Mouse (Mus musculus) c-Kit-positive CD71-positive TER-119-positive erythroid progenitor cells, embryonic 14.5 days (primary cell): ENCODE results near the gene Padi2.
A peak's percentile ranks its signal among the peaks of the same experiment; 100 is the strongest.

Experiments
- DNase-seq: peaks from one replicate; pipeline ENCODE4 v3.0.0-alpha.2; 2013; ENCODE audit warnings: low spot score

The Padi2 gene

GRCm38 (mm10) chr4:140919974-140920836 is 14.1 kb downstream of the Padi2 start:
- DNase-seq: no peak

DNA sequence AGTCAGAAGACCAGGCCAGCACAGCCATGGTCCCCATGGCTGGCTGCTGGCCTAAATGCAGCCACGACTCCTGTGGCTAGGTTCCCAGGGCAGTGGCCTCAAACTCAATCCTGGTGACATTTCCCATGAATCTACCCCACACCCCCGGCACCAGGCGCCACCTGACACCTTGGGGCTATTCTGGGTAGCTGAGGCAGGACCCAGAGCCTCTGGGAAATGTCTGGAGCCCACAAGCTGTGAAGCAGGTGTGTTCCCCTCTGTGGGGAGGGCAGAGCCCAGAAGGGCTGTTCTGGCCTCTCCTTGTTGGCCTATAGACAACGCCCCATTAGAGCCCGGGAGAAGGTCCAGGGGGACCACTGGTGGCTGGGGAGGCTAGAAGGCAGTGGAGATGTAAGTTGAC is 16.4 kb downstream of the Padi2 start:
- DNase-seq: no peak

DNA sequence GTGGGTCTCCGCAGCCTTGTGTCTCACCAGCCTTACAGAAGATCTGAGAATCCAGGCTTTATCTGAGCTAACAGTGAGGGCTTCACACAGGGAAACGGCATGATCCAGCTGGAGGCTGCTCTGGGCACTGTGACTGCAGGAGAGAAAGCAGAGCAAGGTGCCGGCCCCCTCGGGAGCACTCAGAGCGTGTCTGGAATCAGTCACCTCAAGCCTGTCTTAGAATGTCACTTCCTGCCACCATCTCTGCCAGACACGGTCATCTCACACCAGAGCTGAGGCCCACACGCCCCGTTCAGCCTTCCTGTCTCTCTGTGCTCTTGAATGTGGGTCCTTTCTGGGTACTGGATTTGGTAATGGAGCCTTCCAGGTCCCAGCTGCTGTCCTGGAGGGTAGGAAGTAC is 19.5 kb downstream of the Padi2 start:
- no peak for DNase-seq

DNA sequence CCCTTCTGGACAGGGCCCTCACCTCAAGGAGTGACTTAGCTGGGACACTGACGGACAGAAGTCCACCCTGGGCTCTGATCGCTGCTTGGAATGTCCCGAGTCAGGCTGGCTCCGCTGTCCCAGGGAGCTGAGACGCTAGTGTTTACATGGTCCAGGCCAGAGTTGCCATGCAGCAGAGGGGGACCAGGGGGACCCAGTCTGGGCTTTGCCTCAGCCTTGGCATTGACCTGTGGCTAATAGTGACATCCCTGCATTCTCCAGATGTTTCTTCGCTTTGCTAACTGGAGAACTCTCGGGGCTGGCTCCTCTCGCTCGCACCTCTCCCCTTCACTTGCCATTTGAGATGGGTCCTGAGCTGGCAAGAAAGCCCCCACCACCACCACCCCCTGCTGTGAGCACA is 22.2 kb downstream of the Padi2 start:
- DNase-seq: no peak

DNA sequence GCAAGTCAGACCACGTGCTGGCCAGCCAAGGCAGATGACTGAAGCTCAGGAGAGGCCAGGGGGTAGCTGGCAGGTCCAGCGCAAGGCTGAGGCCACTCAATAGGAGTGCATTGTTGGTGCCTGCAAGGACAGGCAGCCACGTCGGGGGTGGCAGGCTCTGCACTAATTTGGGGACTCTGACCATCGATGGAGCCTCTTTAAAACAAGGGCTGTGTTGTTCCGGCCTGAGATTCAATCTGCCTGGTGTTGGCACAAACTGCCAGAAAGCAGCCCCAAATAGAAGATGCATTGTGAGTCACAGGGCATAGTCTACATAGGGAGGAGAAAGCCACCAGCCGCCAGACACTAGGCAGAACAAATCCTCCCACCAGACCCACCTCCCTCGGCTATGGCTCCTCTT is 23.6 kb downstream of the Padi2 start:
- DNase-seq: no peak

DNA sequence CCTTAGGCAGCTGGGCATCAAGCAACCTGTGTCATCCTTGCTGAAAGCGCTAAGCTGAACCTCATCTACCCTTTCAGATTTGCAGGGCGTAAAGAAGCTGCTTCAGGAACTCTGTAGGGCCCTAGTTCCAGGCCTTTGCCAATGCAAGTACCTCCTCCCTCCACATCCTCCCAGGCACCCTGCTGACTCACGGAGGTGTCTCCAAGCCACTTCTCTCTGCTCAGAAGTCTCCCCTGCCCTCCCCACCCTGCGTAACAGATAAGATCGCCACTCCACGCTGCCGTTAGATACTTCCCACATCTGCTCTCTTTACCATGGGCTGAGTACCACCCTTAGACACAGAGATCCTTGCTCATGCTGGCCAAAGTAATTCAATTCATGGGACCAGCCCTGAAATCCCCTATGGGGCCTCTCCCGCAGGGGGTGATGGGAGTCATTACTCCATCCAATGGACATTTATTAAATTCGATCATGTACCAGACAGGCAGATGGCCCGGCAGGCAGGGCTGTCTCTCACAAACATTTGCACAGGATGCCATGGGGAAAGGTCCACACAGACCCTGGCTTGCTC is 24.8 kb downstream of the Padi2 start:
- no peak for DNase-seq

GRCm38 (mm10) chr4:140935643-140936042 is 29.5 kb downstream of the Padi2 start:
- no peak for DNase-seq

DNA sequence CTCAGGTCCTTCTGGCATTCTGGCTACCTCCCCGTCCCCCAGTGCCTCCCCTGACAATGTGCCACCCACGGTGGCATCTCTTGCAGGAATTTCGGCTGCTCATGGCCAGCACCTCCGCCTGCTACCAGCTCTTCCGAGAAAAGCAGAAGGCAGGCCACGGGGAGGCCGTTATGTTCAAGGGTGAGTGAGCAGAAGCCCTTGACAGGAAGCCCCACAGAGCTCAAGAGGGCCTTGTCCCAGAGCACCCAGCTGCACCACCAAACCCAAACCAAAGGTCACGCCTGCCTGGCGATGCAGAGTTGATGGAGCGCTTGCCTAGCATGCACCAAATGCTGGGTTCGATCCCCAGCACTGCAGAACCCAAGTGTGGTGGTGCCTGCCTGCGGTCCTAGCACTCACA is 38.2 kb downstream of the Padi2 start:
- DNase-seq: no peak

- no peak for DNase-seq
Measured at GRCm38 (mm10) chr4:140944961-140945442, 38.9 kb downstream of the Padi2 start.

DNA sequence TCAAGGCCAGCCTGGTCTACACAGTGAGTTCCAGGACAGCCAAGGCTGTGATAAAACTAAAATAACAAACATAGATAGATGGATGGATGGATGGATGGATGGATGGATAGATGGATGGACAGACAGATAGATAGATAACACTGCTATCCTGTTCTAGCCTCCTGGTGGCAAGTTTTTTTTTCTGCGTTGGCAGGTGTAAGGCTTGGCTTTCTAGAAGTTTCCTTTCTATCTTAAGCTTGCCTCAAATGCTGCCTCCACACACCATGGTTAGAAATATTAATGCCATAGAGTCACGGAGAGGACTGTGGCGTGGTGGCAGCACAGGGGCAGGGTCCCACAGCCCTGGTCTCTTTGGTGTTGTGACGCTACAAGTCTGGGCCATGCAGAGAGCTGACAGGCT is 39.4 kb downstream of the Padi2 start:
- no peak for DNase-seq

DNA sequence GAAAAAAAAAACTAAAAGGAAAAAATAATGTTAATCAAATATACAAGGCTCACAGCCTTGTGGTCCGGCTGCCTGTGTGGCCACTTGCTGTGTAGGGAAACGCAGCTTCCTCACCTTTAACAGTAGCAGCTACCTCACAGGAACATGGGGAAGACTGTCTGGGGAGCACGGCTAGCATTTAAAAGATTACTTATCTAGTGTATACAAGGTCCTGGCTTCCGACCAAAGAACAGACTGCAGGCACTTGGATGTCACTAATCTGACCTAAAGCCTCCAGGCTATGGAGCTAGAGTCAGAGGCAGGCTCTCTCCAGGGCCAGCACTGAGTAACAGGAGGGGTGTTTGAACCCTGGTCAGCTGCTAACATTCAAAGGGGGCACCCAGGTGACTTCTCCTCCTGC is 39.9 kb downstream of the Padi2 start:
- no peak for DNase-seq

DNA sequence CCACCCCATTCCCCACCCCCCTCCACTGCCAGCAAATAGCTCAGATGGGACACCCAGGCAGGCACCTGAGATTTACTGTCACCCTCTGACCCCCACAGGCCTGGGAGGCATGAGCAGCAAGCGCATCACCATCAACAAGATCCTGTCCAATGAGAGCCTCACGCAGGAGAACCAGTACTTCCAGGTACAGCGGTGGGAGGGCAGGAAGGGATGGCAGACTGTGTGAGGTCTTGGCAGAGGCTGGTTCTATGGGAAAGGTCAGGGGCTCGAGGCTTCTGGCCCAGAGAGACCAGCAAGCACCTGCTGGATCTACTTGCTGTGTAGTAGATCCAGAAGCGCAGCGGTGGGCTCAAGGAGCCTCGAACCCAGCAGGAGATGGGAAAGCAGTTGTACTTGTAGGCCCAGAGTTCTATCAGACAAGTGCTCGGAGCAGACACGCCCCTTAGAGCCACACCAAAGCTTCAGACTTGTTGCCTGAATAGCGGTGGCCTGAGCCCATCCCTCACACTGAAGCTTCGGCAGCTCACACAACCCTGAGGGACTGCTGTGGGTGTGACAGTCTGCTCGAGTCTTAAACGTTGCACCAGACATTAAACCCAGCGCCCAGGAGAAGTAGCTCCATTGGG is 40.5 kb downstream of the Padi2 start:
- no peak for DNase-seq

DNA sequence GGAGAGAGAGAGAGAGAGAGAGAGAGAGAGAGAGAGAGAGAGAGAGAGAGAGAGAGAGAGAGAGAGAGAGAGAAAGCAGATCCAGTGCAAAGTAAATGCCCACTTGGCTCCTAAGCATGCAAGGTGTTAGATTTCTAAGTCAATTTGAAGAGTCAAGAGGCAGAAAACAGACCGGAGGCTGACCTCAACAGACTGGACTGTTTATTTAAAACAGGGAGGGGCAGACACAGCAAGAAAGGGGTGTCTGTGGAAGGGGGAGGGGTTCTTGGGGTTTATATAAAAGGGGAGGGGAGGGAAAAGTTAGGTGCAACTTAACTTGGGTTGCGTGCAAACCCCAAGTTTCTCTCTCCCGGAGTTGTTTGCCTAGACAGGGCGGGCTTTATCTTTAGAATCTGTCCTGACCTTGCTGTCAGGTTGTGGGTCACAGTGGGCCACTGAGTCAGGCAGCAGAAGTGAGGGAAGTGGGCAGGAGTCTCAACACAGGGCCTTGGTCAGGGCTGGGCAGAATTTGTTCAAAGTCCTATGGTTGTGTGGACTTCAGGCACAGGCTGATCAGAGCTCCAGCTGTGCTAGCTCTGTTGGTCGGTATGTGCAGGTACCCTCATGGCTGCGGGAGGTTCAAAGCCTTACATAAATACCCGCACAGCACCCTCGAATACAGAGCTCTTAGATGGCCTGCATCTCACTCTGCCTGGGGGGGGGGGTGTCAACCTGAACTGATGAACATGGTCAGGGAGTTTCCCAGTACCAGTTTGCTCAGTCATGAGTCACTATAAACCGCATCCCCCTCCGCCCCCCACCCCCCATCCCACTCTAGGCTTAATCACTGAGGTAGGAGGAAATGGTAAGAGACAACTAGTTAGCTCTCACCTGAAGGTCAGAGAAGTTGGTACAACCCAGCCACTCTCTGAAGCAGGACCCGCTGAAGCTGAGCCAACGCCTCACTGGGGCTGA is 41.6 kb downstream of the Padi2 start:
- DNase-seq: no peak

DNA sequence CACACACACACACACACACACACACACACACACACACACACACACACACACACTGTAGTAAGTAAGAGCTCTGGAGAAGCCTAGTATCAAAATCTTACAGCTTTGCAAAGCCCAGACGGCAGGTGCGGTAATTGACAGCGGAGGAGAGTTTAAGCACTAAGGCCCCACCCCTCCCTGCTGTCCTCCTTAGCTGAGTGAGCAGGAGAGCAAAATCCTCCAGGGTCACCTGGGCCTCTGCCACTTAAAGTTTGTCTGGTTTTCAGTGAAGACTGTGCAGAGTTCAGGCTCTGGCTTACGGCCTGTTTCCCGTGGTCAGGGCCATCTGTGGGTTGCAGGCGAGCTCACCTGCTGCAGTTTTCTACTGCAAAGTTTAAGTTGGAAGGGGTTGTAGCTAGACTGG is 42.3 kb downstream of the Padi2 start:
- DNase-seq: no peak

- DNase-seq: no peak
Measured at GRCm38 (mm10) chr4:140949052-140949451, 42.9 kb downstream of the Padi2 start.

GRCm38 (mm10) chr4:140949616-140950015 is 43.5 kb downstream of the Padi2 start:
- no peak for DNase-seq

DNA sequence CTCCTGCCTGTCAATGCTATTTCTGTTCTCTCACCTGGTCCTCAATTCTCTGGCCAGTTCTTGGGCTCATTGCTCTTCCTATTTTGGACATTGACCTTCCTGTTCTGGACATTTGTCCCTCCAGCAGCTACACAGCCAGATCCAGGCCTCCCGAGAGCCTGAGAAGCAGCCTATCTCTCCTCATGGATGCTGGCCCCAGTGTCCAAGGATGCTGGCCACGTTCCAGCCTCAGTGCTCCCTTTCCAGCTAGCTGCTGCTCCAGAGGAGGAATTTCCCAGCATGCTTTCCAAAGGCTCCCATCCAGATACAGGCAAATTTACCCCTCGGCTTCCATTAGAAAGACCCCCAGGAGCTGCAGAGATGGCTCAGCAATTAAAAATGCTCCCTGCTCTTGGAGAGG is 44.4 kb downstream of the Padi2 start:
- DNase-seq: no peak

DNA sequence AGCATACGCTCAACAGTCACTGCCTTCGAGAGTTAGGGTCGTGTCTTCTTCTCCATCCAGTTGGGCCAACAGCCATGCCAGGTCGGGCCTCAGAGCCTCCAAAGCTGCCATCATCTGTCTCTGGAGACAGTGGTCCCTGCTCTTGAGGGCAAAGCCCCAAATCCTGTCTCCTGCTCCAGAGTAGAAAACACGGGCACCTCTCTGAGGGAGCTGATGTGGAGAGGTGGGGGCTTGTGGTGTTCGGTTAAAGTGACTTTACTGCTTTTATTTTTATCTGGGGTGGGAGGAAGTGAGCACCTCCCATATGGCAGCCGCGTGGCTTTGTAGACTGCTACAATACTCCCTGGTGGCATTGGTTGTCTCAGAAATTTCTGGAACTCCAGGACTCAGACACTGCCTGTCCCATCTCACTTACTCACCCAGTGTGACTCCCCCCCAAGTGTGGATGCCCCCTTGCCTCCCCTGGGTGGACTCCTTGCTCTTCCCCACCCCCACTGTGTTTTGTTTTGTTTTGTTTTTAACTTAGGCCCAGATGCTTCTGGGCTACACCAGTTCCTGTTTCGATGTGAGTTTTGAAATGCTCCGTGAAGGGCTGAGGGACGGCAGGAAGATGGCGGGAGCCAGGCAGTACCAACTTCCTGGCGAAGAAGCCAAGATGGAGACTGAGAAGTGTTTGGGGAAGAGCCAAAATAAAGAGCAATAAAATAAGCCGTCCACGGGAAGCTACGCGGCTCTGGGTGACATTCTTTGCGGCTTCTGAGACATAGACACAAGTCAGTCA is 45.9 kb downstream of the Padi2 start:
- no peak for DNase-seq

- DNase-seq: no peak
Measured at GRCm38 (mm10) chr4:140957131-140957702, 51.1 kb downstream of the Padi2 start.

DNA sequence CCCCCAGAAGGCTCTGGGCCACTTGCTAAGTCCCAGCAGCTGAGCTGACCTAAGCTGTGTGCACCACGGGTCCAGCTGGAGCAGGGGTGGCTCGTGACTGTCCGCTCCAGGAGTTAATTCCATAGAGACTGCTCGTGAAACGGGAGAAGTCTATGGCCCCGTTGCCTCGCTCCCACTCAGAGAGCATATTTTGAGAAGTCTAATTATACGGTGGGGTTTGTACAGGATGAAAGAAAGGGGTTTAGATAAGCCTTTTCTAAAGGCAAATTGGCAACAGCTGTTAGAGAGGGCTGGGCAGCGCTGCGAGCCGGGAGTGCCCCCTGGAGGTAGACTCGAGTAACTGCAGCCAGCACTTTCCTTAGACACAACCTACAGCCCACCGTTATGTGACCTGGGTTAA is 51.6 kb downstream of the Padi2 start:
- DNase-seq: peak; percentile 64

GRCm38 (mm10) chr4:140958319-140958718 is 52.2 kb downstream of the Padi2 start:
- no peak for DNase-seq
